Mouse (Mus musculus): Measurements from ENCODE around the gene B4galt5. TPM values are rescaled to one million over a fixed set of nuclear protein-coding genes. Genes with fewer than 3 reads are reported as not detected.

Gene B4galt5
- polyA plus RNA-seq, 1 experiment, result 30.5 TPM

- Histone ChIP-seq H3K9me3 (replicated peaks; ENCODE audit: control insufficient read depth, insufficient read depth, low read length, poor library complexity, severe bottlenecking) (no peaks in the 10 kb centered on the region), H3K27me3 (ENCODE audit: control insufficient read depth, insufficient read depth, low read length, poor library complexity, severe bottlenecking) (no peaks in the 10 kb centered on the region), H3K36me3 (ENCODE audit: control insufficient read depth, insufficient read depth, low read length, poor library complexity, severe bottlenecking) (no peaks in the 10 kb centered on the region), H3K27ac (ENCODE audit: insufficient read depth, low read length) (no peak overlapping the region), H3K4me3 (ENCODE audit: low read depth, low read length) (no peak overlapping the region), H3K4me1 (ENCODE audit: control insufficient read depth, insufficient read depth, low read length) (no peaks in the 10 kb centered on the region), H3K9ac (ENCODE audit: low read depth, poor library complexity, severe bottlenecking) (no peak overlapping the region)
- TF ChIP-seq CTCF (IDR thresholded peaks at IDR 0.05; ENCODE audit: low read depth, low read length) (no peak), EP300 (IDR thresholded peaks at IDR 0.05; ENCODE audit: insufficient read depth, low read depth, low read length) (no peak), POLR2A (IDR thresholded peaks at IDR 0.05; ENCODE audit: insufficient read depth, low read length) (no peak)
Measured at GRCm38 (mm10) chr2:167292854-167293253, 56.1 kb downstream of the B4galt5 start.

- no peaks in the 10 kb centered on the region for H3K27me3 ChIP-seq (ENCODE audit: control insufficient read depth, insufficient read depth, low read length, poor library complexity, severe bottlenecking)
- no peak overlapping the region for H3K27ac ChIP-seq (ENCODE audit: insufficient read depth, low read length)
- H3K4me1 ChIP-seq (ENCODE audit: control insufficient read depth, insufficient read depth, low read length), result no peaks in the 10 kb centered on the region
- no peak overlapping the region for H3K9ac ChIP-seq (ENCODE audit: low read depth, poor library complexity, severe bottlenecking)
- H3K4me3 ChIP-seq (ENCODE audit: low read depth, low read length), result no peak overlapping the region
- no peaks in the 10 kb centered on the region for H3K36me3 ChIP-seq (ENCODE audit: control insufficient read depth, insufficient read depth, low read length, poor library complexity, severe bottlenecking)
- H3K9me3 ChIP-seq (replicated peaks; ENCODE audit: control insufficient read depth, insufficient read depth, low read length, poor library complexity, severe bottlenecking), result 0 out of 2 replicates have a peak, but pooled peaks cover 3% of the 10 kb centered on the region
- TF ChIP-seq CTCF (IDR thresholded peaks at IDR 0.05; ENCODE audit: low read depth, low read length) (no peak), EP300 (IDR thresholded peaks at IDR 0.05; ENCODE audit: insufficient read depth, low read depth, low read length) (no peak), POLR2A (IDR thresholded peaks at IDR 0.05; ENCODE audit: insufficient read depth, low read length) (no peak)
Measured at GRCm38 (mm10) chr2:167292151-167292591, 56.8 kb downstream of the B4galt5 start.

- Histone ChIP-seq H3K27ac (ENCODE audit: insufficient read depth, low read length) (no peak overlapping the region), H3K4me1 (ENCODE audit: control insufficient read depth, insufficient read depth, low read length) (no peaks in the 10 kb centered on the region), H3K4me3 (ENCODE audit: low read depth, low read length) (no peak overlapping the region), H3K9me3 (replicated peaks; ENCODE audit: control insufficient read depth, insufficient read depth, low read length, poor library complexity, severe bottlenecking) (0 out of 2 replicates have a peak, but pooled peaks cover 6% of the 10 kb centered on the region), H3K9ac (ENCODE audit: low read depth, poor library complexity, severe bottlenecking) (no peak overlapping the region), H3K27me3 (ENCODE audit: control insufficient read depth, insufficient read depth, low read length, poor library complexity, severe bottlenecking) (no peaks in the 10 kb centered on the region), H3K36me3 (ENCODE audit: control insufficient read depth, insufficient read depth, low read length, poor library complexity, severe bottlenecking) (no peaks in the 10 kb centered on the region)
- no peak for TF ChIP-seq CTCF (IDR thresholded peaks at IDR 0.05; ENCODE audit: low read depth, low read length)
- TF ChIP-seq EP300 (IDR thresholded peaks at IDR 0.05; ENCODE audit: insufficient read depth, low read depth, low read length), result no peak
- no peak for TF ChIP-seq POLR2A (IDR thresholded peaks at IDR 0.05; ENCODE audit: insufficient read depth, low read length)
Measured at GRCm38 (mm10) chr2:167291656-167292055, 57.3 kb downstream of the B4galt5 start.

- no peaks in the 10 kb centered on the region for H3K4me1 ChIP-seq (ENCODE audit: control insufficient read depth, insufficient read depth, low read length)
- H3K36me3 ChIP-seq (ENCODE audit: control insufficient read depth, insufficient read depth, low read length, poor library complexity, severe bottlenecking), result no peaks in the 10 kb centered on the region
- H3K9ac ChIP-seq (ENCODE audit: low read depth, poor library complexity, severe bottlenecking), result no peak overlapping the region
- TF ChIP-seq CTCF (IDR thresholded peaks at IDR 0.05; ENCODE audit: low read depth, low read length), result no peak
- no peak for TF ChIP-seq EP300 (IDR thresholded peaks at IDR 0.05; ENCODE audit: insufficient read depth, low read depth, low read length)
- TF ChIP-seq POLR2A (IDR thresholded peaks at IDR 0.05; ENCODE audit: insufficient read depth, low read length), result no peak
- H3K9me3 ChIP-seq (replicated peaks; ENCODE audit: control insufficient read depth, insufficient read depth, low read length, poor library complexity, severe bottlenecking), result peaks cover 7% of the 10 kb centered on the region
- H3K27me3 ChIP-seq (ENCODE audit: control insufficient read depth, insufficient read depth, low read length, poor library complexity, severe bottlenecking), result no peaks in the 10 kb centered on the region
- H3K4me3 ChIP-seq (ENCODE audit: low read depth, low read length), result no peak overlapping the region
- H3K27ac ChIP-seq (ENCODE audit: insufficient read depth, low read length), result no peak overlapping the region
Measured at GRCm38 (mm10) chr2:167281461-167281860, 67.5 kb downstream of the B4galt5 start.

GRCm38 (mm10) chr2:167280986-167281310, 68.0 kb downstream of the B4galt5 start:
- H3K9ac ChIP-seq (ENCODE audit: low read depth, poor library complexity, severe bottlenecking), result no peak overlapping the region
- no peak overlapping the region for H3K4me3 ChIP-seq (ENCODE audit: low read depth, low read length)
- no peak overlapping the region for H3K27ac ChIP-seq (ENCODE audit: insufficient read depth, low read length)
- no peaks in the 10 kb centered on the region for H3K27me3 ChIP-seq (ENCODE audit: control insufficient read depth, insufficient read depth, low read length, poor library complexity, severe bottlenecking)
- no peak for TF ChIP-seq CTCF (IDR thresholded peaks at IDR 0.05; ENCODE audit: low read depth, low read length)
- TF ChIP-seq EP300 (IDR thresholded peaks at IDR 0.05; ENCODE audit: insufficient read depth, low read depth, low read length), result no peak
- TF ChIP-seq POLR2A (IDR thresholded peaks at IDR 0.05; ENCODE audit: insufficient read depth, low read length), result no peak
- H3K9me3 ChIP-seq (replicated peaks; ENCODE audit: control insufficient read depth, insufficient read depth, low read length, poor library complexity, severe bottlenecking), result peaks cover 7% of the 10 kb centered on the region
- no peaks in the 10 kb centered on the region for H3K4me1 ChIP-seq (ENCODE audit: control insufficient read depth, insufficient read depth, low read length)
- no peaks in the 10 kb centered on the region for H3K36me3 ChIP-seq (ENCODE audit: control insufficient read depth, insufficient read depth, low read length, poor library complexity, severe bottlenecking)

- no peaks in the 10 kb centered on the region for H3K4me1 ChIP-seq (ENCODE audit: control insufficient read depth, insufficient read depth, low read length)
Measured at GRCm38 (mm10) chr2:167280090-167280985, 68.6 kb downstream of the B4galt5 start.

More at GRCm38 (mm10) chr2:167280090-167280985, 68.6 kb downstream of the B4galt5 start:
- Histone ChIP-seq H3K36me3 (ENCODE audit: control insufficient read depth, insufficient read depth, low read length, poor library complexity, severe bottlenecking) (no peaks in the 10 kb centered on the region), H3K27ac (ENCODE audit: insufficient read depth, low read length) (no peak overlapping the region), H3K27me3 (ENCODE audit: control insufficient read depth, insufficient read depth, low read length, poor library complexity, severe bottlenecking) (no peaks in the 10 kb centered on the region), H3K9me3 (replicated peaks; ENCODE audit: control insufficient read depth, insufficient read depth, low read length, poor library complexity, severe bottlenecking) (peaks cover 7% of the 10 kb centered on the region), H3K9ac (ENCODE audit: low read depth, poor library complexity, severe bottlenecking) (no peak overlapping the region), H3K4me3 (ENCODE audit: low read depth, low read length) (no peak overlapping the region)
- TF ChIP-seq CTCF (IDR thresholded peaks at IDR 0.05; ENCODE audit: low read depth, low read length), result peak; percentile 95
- no peak for TF ChIP-seq POLR2A (IDR thresholded peaks at IDR 0.05; ENCODE audit: insufficient read depth, low read length)

All from ES-Bruce4 (cell line).